Mouse (Mus musculus) brain, embryonic 14.5 days (tissue): Measurements from ENCODE around the gene Trdn.

Experiments
- CTCF ChIP-seq: fragments of 200-500 bp; IDR thresholded peaks from 2 replicates; pipeline ENCODE4 v1.5.1; 2012; ENCODE audit warnings: inconsistent platforms, mild to moderate bottlenecking, moderate library complexity, borderline replicate concordance; ENCODE audit not compliant: insufficient read depth, insufficient read length; ENCODE audit errors: extremely low read depth
- POLR2A ChIP-seq: fragments of 200-500 bp; IDR thresholded peaks from 2 replicates; pipeline ENCODE4 v1.6.1; 2012; ENCODE audit warnings: mild to moderate bottlenecking, inconsistent platforms, borderline replicate concordance; ENCODE audit not compliant: poor library complexity, insufficient read depth, insufficient read length, severe bottlenecking; ENCODE audit errors: extremely low read depth

GRCm38 (mm10) chr10:33198257-33198656, 117.9 kb downstream of the Trdn start:
- TF ChIP-seq CTCF = no peak
- no peak for TF ChIP-seq POLR2A
